Mouse (Mus musculus) kidney, adult 8-10 months (tissue): Measurements from ENCODE around the gene Plk5.

Experiments
- DNase-seq, 2 experiments: peaks; one replicate each; pipeline ENCODE4 v3.0.0; 2022

The Plk5 gene

GRCm38 (mm10) chr10:80389185-80389708, 33.0 kb downstream of the Plk5 start:
- no peak for DNase-seq

GRCm38 (mm10) chr10:80390697-80391096, 34.4 kb downstream of the Plk5 start:
- peak in 1 of 2 experiments; percentile 49 for DNase-seq

GRCm38 (mm10) chr10:80392687-80393086, 36.4 kb downstream of the Plk5 start:
- DNase-seq, result peak; percentile 65 to 67

DNA sequence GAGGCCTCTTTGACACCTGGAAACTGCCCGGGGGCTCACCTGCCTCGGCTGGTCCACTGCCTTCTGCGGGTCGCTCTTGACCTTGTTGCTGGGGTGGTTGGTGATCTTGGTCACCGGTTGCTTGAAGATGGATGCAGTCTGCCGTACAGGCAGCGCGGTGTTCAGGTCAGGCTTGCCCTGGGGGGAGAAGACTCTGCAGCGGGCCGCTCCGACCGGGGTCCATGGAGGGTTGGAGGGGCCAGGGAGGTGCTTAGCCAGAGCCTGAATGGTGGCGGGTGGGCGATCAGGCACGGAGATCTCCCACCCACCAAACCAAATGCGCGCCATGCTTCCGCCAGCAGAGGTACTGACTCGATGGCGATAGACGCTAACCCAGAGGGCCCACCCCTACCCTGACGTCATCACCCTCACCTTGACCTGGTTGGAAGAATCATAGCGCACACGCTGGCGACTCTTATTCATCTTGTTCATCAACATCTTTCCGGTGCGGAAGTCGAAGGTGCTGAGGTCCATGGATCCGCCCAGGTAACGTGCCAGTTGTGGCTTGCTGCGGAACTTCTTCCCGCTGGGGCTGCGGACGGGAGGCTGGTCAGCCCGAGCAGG, 38.9 kb downstream of the Plk5 start:
- DNase-seq, result no peak

DNA sequence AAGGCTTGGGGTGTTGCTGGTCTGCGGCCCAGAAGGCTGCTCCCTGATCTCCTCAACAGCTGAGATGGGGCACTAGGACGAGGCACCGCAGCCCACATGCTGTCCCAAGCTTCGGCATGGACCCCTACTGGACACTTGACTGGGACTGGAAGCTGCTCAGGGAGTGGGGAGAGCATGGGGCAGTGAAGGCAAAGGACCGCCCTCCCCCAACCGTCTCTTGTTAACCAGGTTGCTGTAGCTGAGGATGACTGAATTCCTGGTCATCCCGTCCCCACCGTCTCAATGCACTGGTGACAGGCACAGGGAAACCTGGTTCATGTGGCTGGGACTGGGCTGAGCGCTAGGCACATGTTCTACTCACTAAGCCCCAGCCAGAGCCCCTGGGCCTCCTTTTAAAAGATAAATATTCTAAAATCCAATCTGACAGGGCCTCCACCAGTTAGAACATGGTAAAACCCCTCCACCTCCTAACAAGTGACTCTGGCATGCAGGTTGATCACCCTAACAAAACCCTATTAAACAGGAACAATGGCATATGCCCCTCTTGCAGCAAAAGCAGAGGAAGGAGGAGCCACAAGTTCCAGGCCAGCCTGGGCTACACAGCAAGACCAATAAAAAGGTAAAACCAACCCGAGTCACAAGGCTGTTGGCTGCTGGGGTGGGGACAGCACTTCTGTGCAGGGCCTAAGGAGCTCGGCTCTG, 40.7 kb downstream of the Plk5 start:
- no peak for DNase-seq

GRCm38 (mm10) chr10:80397524-80398173, 41.4 kb downstream of the Plk5 start:
- DNase-seq, result no peak

GRCm38 (mm10) chr10:80398174-80398535, 41.9 kb downstream of the Plk5 start:
- DNase-seq, result no peak

DNA sequence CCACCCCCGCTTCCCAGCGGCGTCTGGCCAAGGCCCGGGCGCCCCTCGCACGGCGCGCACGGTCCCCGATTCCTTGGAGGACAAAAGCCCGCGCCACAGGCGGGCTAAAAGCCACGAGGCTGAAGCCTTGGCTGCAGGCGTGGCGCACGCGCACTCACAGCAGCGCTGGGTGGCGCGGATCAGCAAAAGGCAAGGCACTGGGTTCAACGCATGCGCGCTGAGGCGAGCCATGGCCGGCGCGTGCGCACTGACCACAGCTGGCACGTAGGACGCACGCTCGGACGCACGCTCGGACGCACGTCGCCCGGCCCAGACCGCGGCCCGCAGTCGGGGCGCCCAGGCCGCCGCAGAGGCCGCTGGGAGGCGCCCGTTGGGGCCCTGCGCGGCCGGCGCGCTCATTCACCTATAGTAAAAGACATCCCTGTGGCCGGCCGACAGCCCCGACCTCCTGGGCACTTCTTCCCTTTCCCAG, 42.5 kb downstream of the Plk5 start:
- peak; percentile 97 to 98 for DNase-seq

DNA sequence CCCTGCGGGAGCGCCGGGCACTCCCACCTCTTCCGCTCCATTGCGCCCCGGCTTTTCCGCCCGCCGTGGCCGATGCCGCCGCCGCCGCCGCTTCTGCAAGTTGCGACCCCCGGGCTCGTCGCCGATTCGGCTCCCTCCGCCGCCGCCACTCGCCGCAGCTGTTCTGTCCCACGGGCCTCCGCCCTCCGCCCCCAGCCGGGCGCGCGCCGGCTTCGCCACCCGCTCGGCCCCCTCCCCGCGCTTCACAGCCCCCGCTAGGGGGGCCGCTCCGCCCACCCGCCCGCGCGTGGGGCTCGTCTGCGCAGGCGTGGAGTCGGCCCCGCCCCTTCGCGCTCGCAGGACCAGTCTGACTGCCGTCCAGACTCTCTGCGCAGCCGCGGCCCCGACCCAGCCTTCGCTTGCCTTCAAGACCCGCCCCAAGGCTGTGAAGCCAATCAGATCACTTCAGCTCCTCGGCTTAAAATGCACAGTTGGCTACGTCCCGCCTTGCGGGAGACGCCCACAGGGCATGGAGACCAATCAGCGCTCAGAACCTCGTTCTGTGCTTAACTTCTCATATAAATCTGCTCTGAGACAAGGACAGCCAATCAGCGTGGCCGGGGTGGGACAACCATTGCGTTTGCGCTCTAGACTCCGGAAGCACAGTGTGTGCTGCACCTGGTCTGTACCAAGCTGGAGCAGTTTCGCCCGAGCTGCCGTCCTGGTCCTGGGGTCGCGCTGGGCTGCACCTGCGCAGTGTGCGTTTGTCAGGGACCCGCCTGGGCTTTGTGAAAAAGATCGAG, 43.1 kb downstream of the Plk5 start, which contains the start of gene Mbd3:
Gene Mbd3 (minus strand): TSS at position 360 of the 782 bp plus-strand sequence.
- peak; percentile 99 to 100 for DNase-seq

DNA sequence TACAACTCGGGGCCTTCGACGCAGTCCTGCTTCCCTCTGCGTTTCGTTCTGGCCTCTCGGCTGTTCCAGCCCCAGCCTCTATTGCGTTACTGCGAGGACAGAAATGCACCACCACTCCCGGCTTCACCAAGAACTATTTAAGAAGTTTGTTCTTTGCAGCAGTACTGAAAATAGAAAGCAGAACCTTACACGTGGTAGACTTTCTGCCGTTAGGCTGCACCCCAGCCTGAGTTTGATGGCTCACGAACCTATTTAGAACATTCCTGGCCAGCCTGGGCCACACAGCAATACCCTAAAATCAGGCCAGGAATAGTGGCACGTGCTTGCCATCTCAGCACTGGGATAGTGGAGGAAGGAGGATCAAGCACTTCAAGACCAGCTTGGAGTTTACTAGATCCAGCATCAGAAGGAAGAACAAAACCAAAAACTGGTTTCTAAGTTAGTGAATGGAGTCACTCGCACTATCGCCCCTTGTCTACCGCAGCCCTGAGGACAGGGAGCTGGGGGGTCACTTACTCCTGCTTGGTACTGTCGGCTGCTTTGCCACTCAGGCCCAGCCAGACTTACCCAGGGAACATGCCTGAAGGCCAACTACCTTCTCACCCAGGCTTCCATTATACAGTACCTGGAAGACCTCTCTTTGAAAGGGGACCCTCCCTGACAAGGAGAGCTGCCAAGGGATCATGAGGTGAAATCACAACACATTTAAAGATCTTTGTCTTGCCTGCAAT, 43.9 kb downstream of the Plk5 start:
- DNase-seq, result no peak

- DNase-seq, result no peak
These were observed 44.5 kb downstream of the Plk5 start for GRCm38 (mm10) chr10:80400704-80401161.

GRCm38 (mm10) chr10:80403044-80403692, 46.9 kb downstream of the Plk5 start:
- peak in 1 of 2 experiments; percentile 54 for DNase-seq

DNA sequence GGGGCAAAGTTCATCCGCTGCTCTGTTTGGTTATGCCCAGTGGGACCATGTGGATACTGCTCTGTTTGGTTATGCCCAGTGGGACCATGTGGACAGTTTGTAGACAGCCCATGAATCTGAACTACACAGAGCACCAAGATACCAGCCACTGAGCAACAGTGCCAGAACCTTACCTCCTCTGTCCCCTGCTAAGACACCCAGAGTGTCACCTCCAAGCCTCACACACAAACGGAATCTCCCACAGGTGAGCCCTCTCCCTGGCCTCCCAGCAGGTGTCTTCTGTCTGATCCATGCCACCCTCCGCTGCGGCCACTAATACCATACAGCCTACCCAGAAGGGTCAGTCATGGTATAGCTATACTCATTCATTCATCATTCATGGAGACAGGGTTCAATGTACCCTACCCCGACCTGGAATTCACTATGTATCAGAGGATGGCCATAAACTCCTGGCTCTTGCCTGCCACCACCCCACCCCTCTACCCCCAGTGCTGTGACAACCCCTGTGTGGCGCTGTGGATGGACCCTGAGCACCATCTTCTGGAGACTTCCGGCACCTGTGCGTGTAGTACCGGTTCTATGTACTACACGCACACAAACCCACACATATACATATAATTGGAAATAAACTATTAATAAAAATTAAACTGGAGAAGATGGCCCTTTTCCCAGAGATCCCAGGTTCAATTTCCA, 49.4 kb downstream of the Plk5 start:
- no peak for DNase-seq

GRCm38 (mm10) chr10:80406684-80407501, 50.6 kb downstream of the Plk5 start, which contains the start of gene Uqcr11:
Gene Uqcr11 (minus strand): TSS chr10:80406830.
- DNase-seq, result peak; percentile 94

- DNase-seq, result no peak
These were observed 51.7 kb downstream of the Plk5 start for GRCm38 (mm10) chr10:80407924-80408323.

DNA sequence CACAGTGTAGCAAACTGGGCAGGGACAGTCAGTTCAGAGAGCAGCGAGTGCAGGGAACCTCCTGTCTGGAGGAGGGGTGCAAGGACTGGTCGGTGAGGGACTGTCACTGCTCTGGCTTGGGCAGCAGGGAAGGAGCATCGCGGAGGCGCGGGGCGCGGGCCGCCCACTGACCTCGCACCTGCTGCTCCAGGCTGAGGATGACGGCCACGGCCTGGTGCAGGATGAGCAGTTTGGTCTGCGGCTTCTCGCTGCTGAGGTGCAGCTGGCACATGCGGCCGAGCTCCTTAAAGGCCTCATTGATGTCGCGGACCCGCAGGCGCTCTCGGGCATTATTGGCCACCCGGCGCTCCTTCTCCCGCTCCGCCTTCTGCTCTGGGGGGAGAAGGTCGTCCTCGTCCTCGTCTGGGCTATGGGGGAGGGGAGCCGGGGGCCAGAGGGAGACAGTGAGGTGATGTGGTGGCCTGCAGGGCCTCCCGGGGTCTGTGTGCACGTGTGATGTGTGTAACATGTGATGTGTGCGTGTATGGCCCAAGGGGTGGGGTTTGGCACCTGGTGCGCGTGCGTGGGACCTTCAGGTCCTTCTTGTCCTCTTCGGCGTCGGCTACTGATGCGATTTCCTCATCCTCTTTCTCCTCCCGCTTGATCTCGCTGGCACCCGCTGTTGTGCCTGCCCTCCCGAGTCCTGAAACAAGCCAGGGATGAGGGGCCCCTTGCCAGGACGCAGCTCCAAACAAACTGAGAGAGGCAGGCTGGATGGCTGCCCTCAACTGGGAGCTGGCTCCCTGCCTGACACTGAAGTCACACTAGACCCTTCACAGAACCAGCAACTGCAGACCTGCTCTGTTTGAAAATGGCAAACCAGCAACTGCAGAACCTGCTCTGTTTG, 56.6 kb downstream of the Plk5 start:
- DNase-seq, result no peak
